ENCODE assay signal across 9 mouse cellular contexts in genomic region chr1:61298779-61299178, GRCm38 (mm10).
DNase-seq lines count a peak whose midpoint lies in the region; ATAC-seq and TF ChIP-seq lines count a peak whose summit lies in the region.
"Had no signal": no experiment of that assay in that cellular context is flagged by ENCODE, and none has a peak within 500 bp of the region (broad histone marks: within the 10 kb centered on the region; RNA-seq: fewer than 3 reads in every experiment).

No protein-coding gene starts in this region.

- TF ChIP-seq CTCF in brain, embryonic 14.5 days (IDR thresholded peaks at IDR 0.05; ENCODE audit: borderline replicate concordance, extremely low read depth, insufficient read depth, insufficient read length) = no peak

- no peaks in the 10 kb centered on the region for H3K36me3 ChIP-seq in hindbrain, embryonic 12.5 days
- no peaks in the 10 kb centered on the region for H3K36me3 ChIP-seq in midbrain, embryonic 16.5 days (ENCODE audit: control insufficient read depth, insufficient read depth, low read length)
- H3K36me3 ChIP-seq in liver, embryonic 11.5 days (ENCODE audit: control insufficient read depth, insufficient read depth, low read length) = no peaks in the 10 kb centered on the region

- TF ChIP-seq POLR2A in brain, embryonic 14.5 days (IDR thresholded peaks at IDR 0.05; ENCODE audit: borderline replicate concordance, extremely low read depth, insufficient read depth, insufficient read length, poor library complexity, severe bottlenecking) = no peak

- H3K4me3 ChIP-seq in hindbrain, embryonic 12.5 days = no peak overlapping the region
- no peak overlapping the region for H3K4me3 ChIP-seq in midbrain, embryonic 16.5 days (ENCODE audit: low read depth, low read length)
- no peak overlapping the region for H3K4me3 ChIP-seq in liver, embryonic 11.5 days (ENCODE audit: low read depth, low read length)

- H3K27me3 ChIP-seq in hindbrain, embryonic 12.5 days = 0 out of 2 replicates have a peak, but pooled peaks cover 3% of the 10 kb centered on the region
- no peaks in the 10 kb centered on the region for H3K27me3 ChIP-seq in midbrain, embryonic 16.5 days (ENCODE audit: control insufficient read depth, insufficient read depth, low read depth, low read length)
- no peaks in the 10 kb centered on the region for H3K27me3 ChIP-seq in liver, embryonic 11.5 days (replicated peaks; ENCODE audit: control insufficient read depth, insufficient read depth, low read length)

- no peaks in the 10 kb centered on the region for H3K9me3 ChIP-seq in hindbrain, embryonic 12.5 days (replicated peaks)
- no peaks in the 10 kb centered on the region for H3K9me3 ChIP-seq in midbrain, embryonic 16.5 days (replicated peaks; ENCODE audit: control insufficient read depth, low read length, poor library complexity, severe bottlenecking)
- no peaks in the 10 kb centered on the region for H3K9me3 ChIP-seq in liver, embryonic 11.5 days (ENCODE audit: control insufficient read depth, low read length)

- H3K4me1 ChIP-seq in hindbrain, embryonic 12.5 days = peaks cover 50% of the 10 kb centered on the region
- peaks cover 37% of the 10 kb centered on the region for H3K4me1 ChIP-seq in midbrain, embryonic 16.5 days (ENCODE audit: control insufficient read depth, insufficient read depth, low read length)
- no peaks in the 10 kb centered on the region for H3K4me1 ChIP-seq in liver, embryonic 11.5 days (replicated peaks; ENCODE audit: control insufficient read depth, insufficient read depth, low read length)

- H3K4me2 ChIP-seq in hindbrain, embryonic 12.5 days (replicated peaks) = no peak overlapping the region
- H3K4me2 ChIP-seq in midbrain, embryonic 16.5 days (ENCODE audit: low read length) = no peak overlapping the region
- no peak overlapping the region for H3K4me2 ChIP-seq in liver, embryonic 11.5 days

- peak overlapping the region; percentile 70 for H3K27ac ChIP-seq in hindbrain, embryonic 12.5 days
- peak overlapping the region; percentile 39 for H3K27ac ChIP-seq in midbrain, embryonic 16.5 days (ENCODE audit: low read length)
- no peak overlapping the region for H3K27ac ChIP-seq in liver, embryonic 11.5 days (ENCODE audit: low read depth, low read length)

- DNase-seq in heart, adult 11 months = peak; percentile 63
- DNase-seq in heart, adult 8-10 months (ENCODE audit: low spot score) = no peak
- peak; percentile 55 for DNase-seq in brain, embryonic 14.5 days (ENCODE audit: low read depth)
- DNase-seq in frontal cortex, postnatal 10 days (ENCODE audit: low spot score in 2 of 2) = no peak
- DNase-seq in liver, embryonic 11.5 days (ENCODE audit: low spot score) = no peak
- DNase-seq in cerebellum, postnatal 4 days (ENCODE audit: low spot score in 2 of 2) = no peak
- DNase-seq: thymus, postnatal 14 days had no signal

- 0 out of 2 replicates have a peak, but pooled peaks have one; percentile 20 for ATAC-seq in hindbrain, embryonic 12.5 days (ENCODE audit: low FRiP score)
- ATAC-seq in midbrain, embryonic 16.5 days = peak; percentile 58
- ATAC-seq in liver, embryonic 11.5 days (replicated peaks; ENCODE audit: low FRiP score) = no peak

- WGBS in hindbrain, embryonic 12.5 days = 59% methylated on average over 6 of the region's 6 CpGs
- 23% methylated on average over 6 of the region's 6 CpGs for WGBS in midbrain, embryonic 16.5 days
- WGBS in liver, embryonic 11.5 days = 75% methylated on average over 6 of the region's 6 CpGs

- no peak overlapping the region for H3K9ac ChIP-seq in hindbrain, embryonic 12.5 days
- no peak overlapping the region for H3K9ac ChIP-seq in midbrain, embryonic 16.5 days (ENCODE audit: low read depth, low read length)
- H3K9ac ChIP-seq in liver, embryonic 11.5 days (ENCODE audit: low read depth, low read length) = no peak overlapping the region

Comparison
In these comparisons a context has a peak if more than half of its experiments do, and no peak if none do; other contexts are left out.
1. DNase-seq: peak in heart, adult 11 months (single experiment) and brain, embryonic 14.5 days (single experiment); none in heart, adult 8-10 months (single experiment), frontal cortex, postnatal 10 days (0 of 2), liver, embryonic 11.5 days (single experiment) and cerebellum, postnatal 4 days (0 of 2).